ENCODE assay signal across 12 mouse cellular contexts in genomic region chr19:11107746-11108145, GRCm38 (mm10). TPM values are rescaled to one million over a fixed set of nuclear protein-coding genes. Genes with fewer than 3 reads are reported as not detected.
A peak's percentile ranks its signal among the peaks of the same experiment; 100 is the strongest.
DNase-seq lines count a peak whose midpoint lies in the region; ATAC-seq and TF ChIP-seq lines count a peak whose summit lies in the region.
"Had no signal": no experiment of that assay in that cellular context is flagged by ENCODE, and none has a peak within 500 bp of the region (broad histone marks: within the 10 kb centered on the region; RNA-seq: fewer than 3 reads in every experiment).

No protein-coding gene starts in this region.

- no peak overlapping the region for H3K4me3 ChIP-seq in forebrain, postnatal 0 days (ENCODE audit: low read depth, low read length)

- no peaks in the 10 kb centered on the region for H3K9me3 ChIP-seq in forebrain, postnatal 0 days (ENCODE audit: low read length)

- H3K27me3 ChIP-seq in forebrain, postnatal 0 days (ENCODE audit: insufficient read depth, low read length), result no peaks in the 10 kb centered on the region

- no peaks in the 10 kb centered on the region for H3K4me1 ChIP-seq in forebrain, postnatal 0 days (ENCODE audit: insufficient read depth)

- peak; percentile 98 for ATAC-seq in granulocyte monocyte progenitor cell, adult 5-6 weeks (replicated peaks; ENCODE audit: poor library complexity, severe bottlenecking)
- peak; percentile 93 for ATAC-seq in megakaryocyte, adult 5-6 weeks (ENCODE audit: poor library complexity, severe bottlenecking)
- ATAC-seq in forebrain, postnatal 0 days, result no peak
- ATAC-seq: hindbrain, postnatal 0 days had no signal

- no peak overlapping the region for H3K27ac ChIP-seq in forebrain, postnatal 0 days (ENCODE audit: low read depth, low read length)
- H3K27ac ChIP-seq: hindbrain, postnatal 0 days had no signal

- H3K4me2 ChIP-seq in forebrain, postnatal 0 days (ENCODE audit: low read depth), result no peak overlapping the region

- TF ChIP-seq CTCF in forebrain, postnatal 0 days (IDR thresholded peaks at IDR 0.05; ENCODE audit: low read depth), result no peak

- no peak overlapping the region for H3K9ac ChIP-seq in forebrain, postnatal 0 days

- peak; percentile 4 to 17 for DNase-seq in gastrocnemius, adult 8-10 months (ENCODE audit: low spot score in 2 of 2)
- no peak for DNase-seq in gastrocnemius, postnatal 10 days
- DNase-seq in CD4-positive helper T cell, adult 2 months (ENCODE audit: low read depth, low spot score), result peak; percentile 38
- DNase-seq in forebrain, postnatal 0 days, result no peak
- no peak for DNase-seq in embryo, embryonic 11 days
- no peak for DNase-seq in thymus, postnatal 10 days (ENCODE audit: low spot score in 2 of 2)

- H3K36me3 ChIP-seq in forebrain, postnatal 0 days (ENCODE audit: insufficient read depth), result no peaks in the 10 kb centered on the region

- WGBS in forebrain, postnatal 0 days, result 91% methylated on average over 3 of the region's 3 CpGs

RNA-seq across cellular contexts. Expression of gene 1700017D01Rik, which starts 22.9 kb away (rescaled TPM):
- not detected for total RNA-seq in gastrocnemius, adult 8-10 months (2022)
- total RNA-seq in gastrocnemius, postnatal 10 days (2021), result under 1 TPM; 0.19 to 0.29 TPM
- not detected in 2 replicates for total RNA-seq in granulocyte monocyte progenitor cell, adult 5-6 weeks (2014; fragmentation: Nextera tagmentation)
- total RNA-seq in granulocyte monocyte progenitor cell, adult 5-6 weeks (2017), result not detected in 2 replicates
- total RNA-seq in megakaryocyte, adult 5-6 weeks (2015), result not detected in 2 replicates
- total RNA-seq in megakaryocyte, adult 5-6 weeks (2017), result not detected in 2 replicates
- total RNA-seq in forebrain, postnatal 0 days (2014; rRNA removed), result not detected in 2 replicates
- not detected in 2 replicates for polyA plus RNA-seq in forebrain, postnatal 0 days (2015; fragmentation: Nextera tagmentation; extraction: Ambion mirVana)
- total RNA-seq: adrenal gland, adult 18-20 months; hindbrain, postnatal 0 days; left cerebral cortex, adult 18-20 months had no signal
- polyA plus RNA-seq: hindbrain, postnatal 0 days; stomach, embryonic 16.5 days had no signal

RNA-seq across cellular contexts. Expression of gene Ms4a8a, which starts 26.8 kb away (rescaled TPM):
- under 1 TPM in 3 of 4 experiments, not detected in 1; 0.36 to 0.56 (median 0.39) TPM for total RNA-seq in gastrocnemius, adult 8-10 months (2022)
- 1 to 10 TPM in 1 of 2 experiments, under 1 TPM in 1; 0.73 to 1.1 TPM for total RNA-seq in gastrocnemius, postnatal 10 days (2021)
- not detected in 2 replicates for total RNA-seq in granulocyte monocyte progenitor cell, adult 5-6 weeks (2014; fragmentation: Nextera tagmentation)
- not detected in 2 replicates for total RNA-seq in granulocyte monocyte progenitor cell, adult 5-6 weeks (2017)
- 81.1 and 96.0 TPM in 2 replicates for total RNA-seq in megakaryocyte, adult 5-6 weeks (2015)
- 52.4 and 55.6 TPM in 2 replicates for total RNA-seq in megakaryocyte, adult 5-6 weeks (2017)
- total RNA-seq in forebrain, postnatal 0 days (2014; rRNA removed), result not detected in 2 replicates
- polyA plus RNA-seq in forebrain, postnatal 0 days (2015; fragmentation: Nextera tagmentation; extraction: Ambion mirVana), result not detected in 2 replicates
- total RNA-seq: hindbrain, postnatal 0 days had no signal
- polyA plus RNA-seq: hindbrain, postnatal 0 days had no signal

RNA-seq across cellular contexts. Expression of gene 1700025F22Rik, which starts 57.4 kb away (rescaled TPM):
- not detected for total RNA-seq in gastrocnemius, adult 8-10 months (2022)
- total RNA-seq in gastrocnemius, postnatal 10 days (2021), result not detected
- not detected in 2 replicates for total RNA-seq in granulocyte monocyte progenitor cell, adult 5-6 weeks (2014; fragmentation: Nextera tagmentation)
- not detected in 2 replicates for total RNA-seq in granulocyte monocyte progenitor cell, adult 5-6 weeks (2017)
- total RNA-seq in megakaryocyte, adult 5-6 weeks (2015), result not detected in 2 replicates
- total RNA-seq in megakaryocyte, adult 5-6 weeks (2017), result not detected in 2 replicates
- not detected in 2 replicates for total RNA-seq in forebrain, postnatal 0 days (2014; rRNA removed)
- polyA plus RNA-seq in forebrain, postnatal 0 days (2015; fragmentation: Nextera tagmentation; extraction: Ambion mirVana), result not detected in 2 replicates
- total RNA-seq: adrenal gland, adult 18-20 months; hindbrain, postnatal 0 days; left cerebral cortex, adult 18-20 months had no signal
- polyA plus RNA-seq: hindbrain, postnatal 0 days; stomach, embryonic 16.5 days had no signal

Comparison
In these comparisons a context has a peak if more than half of its experiments do, and no peak if none do; other contexts are left out.
1. DNase-seq: peak in gastrocnemius, adult 8-10 months (2 of 2) and CD4-positive helper T cell, adult 2 months (single experiment); none in gastrocnemius, postnatal 10 days (single experiment), forebrain, postnatal 0 days (single experiment), embryo, embryonic 11 days (single experiment) and thymus, postnatal 10 days (0 of 2).
2. RNA of gene Ms4a8a, which starts 26.8 kb away (total RNA-seq): 52.4 to 96.0 TPM in megakaryocyte, adult 5-6 weeks; 0.73 to 1.1 TPM in gastrocnemius, postnatal 10 days, 0.36 to 0.56 TPM in gastrocnemius, adult 8-10 months, not detected in forebrain, postnatal 0 days and not detected in granulocyte monocyte progenitor cell, adult 5-6 weeks; every median in the first group is over 10 times any median in the second.